Mouse (Mus musculus) cerebellum, postnatal 36 days (tissue): Measurements from ENCODE around the gene Nox3.
A peak's percentile ranks its signal among the peaks of the same experiment; 100 is the strongest.

Source experiments
- DNase-seq, 2 experiments: peaks; one replicate each; pipeline ENCODE4 v3.0.0; 2021 to 2022; ENCODE audit warnings: mixed read lengths in 2 of 2

Gene Nox3

DNA sequence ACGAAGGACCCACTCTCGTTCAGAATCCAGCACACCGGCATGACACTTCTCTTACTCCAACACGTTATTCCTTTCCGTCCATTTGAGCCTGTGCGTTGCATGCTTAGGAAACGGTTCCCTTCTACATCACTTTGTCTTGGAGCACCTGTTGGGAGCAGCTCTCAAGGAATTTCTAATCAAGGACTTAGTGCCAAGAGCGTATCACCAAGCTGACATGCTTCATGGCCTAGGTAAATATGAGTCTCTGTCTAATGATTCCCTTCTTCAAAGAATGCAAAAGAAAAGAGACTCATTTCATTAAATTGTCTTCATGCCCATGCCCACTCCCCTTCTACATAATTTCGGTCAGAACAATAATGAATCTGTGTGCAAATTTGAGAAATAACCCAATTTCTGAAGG lies at the start of gene Nox3:
Gene Nox3 (minus strand): TSS at position 101 of the 400 bp plus-strand sequence.
- no peak for DNase-seq

DNA sequence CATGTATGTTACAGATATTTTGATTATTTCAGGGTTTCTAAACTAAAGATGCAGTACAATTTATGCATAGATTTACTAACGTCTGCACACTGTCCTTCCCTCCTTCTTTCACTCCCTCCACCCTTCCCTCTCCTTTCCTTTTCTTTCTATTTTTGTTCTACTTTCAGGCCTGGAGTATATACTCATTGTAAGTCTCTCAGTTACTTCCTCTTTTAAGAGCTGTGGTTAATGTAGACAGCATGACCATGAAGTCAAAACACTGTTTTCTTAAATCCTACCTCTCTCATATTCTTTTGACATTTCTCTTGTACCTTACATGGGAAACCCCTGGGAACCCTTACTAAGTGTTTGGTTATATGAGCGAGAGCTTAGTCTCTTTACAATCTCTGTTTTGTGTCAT lies 48.3 kb upstream of the Nox3 start:
- no peak for DNase-seq

DNA sequence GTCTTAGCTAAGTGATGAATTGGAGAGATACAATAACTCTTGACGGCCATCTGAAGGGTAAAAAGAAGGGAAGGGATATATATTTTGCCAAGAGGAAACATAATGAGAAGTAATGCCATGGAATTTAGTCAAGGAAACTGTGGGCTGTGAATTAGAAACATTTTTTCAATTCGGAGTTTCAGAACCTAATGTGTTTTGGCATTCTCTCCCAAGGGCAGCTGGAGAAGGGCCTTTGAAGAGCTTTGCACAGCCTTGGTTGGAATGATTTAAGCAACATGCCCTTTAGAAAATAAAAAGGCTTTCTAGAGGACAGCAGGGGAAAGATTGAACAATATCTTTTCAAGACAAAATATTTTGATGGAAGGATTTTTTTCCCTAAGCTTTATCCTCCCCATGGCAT lies 40.9 kb upstream of the Nox3 start:
- no peak for DNase-seq

DNA sequence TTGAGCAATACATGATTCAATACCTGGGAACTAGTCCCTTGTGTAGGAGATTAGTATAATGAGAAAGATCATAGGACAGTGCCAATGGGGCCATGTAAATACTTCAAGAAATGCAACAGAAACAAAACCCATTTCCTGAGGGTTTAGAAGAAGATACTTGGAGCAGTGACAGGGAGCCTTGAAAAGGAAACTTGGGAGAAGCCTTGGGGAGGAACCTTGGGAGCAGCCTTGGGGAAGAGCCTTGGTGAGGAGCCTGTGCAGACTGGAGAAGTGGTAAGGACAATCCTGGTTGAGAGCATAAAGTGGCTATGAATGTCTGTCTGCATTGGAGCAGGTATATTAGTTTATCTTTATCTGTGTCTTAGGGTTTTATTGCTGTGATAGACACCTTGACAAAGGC lies 38.2 kb upstream of the Nox3 start:
- no peak for DNase-seq

DNA sequence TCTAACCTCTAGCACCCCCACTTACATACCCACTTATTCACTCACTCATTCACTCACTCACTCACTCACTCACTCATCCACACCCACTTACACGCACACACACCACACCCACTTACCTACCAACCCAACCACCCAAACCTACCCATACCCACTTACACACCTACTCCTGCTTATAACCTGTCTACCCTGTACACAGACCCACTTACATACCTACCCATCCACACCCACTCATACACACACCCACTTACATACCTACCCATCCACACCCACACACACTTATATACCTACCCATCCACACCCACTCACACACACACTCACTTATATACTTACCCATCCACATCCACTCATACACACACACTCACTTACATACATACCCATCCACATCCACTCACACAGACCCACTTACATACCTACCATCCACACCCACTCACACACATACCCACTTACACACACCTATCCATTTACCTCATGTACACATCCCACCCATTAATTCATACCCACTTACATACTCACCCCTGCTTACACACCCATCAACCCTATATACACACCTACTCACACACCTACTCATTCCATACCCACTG lies 9.4 kb upstream of the Nox3 start:
- no peak for DNase-seq

DNA sequence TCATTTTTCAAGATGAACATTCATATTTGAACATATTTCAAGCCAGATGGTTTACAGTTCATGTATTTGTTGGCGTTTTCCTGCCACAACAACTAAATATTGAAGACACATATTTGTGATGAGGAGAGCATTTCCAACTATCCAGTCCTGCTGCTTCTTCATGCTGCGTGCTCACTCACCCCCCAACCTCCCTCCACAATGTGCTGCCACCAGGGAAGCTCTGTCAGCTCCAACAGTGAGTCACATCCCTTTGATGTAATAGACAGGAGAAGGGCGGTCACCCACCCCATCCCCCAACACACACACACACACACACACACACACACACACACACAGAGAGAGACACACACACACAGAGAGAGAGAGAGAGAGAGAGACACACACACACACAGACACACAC lies 6.3 kb upstream of the Nox3 start:
- no peak for DNase-seq

DNA sequence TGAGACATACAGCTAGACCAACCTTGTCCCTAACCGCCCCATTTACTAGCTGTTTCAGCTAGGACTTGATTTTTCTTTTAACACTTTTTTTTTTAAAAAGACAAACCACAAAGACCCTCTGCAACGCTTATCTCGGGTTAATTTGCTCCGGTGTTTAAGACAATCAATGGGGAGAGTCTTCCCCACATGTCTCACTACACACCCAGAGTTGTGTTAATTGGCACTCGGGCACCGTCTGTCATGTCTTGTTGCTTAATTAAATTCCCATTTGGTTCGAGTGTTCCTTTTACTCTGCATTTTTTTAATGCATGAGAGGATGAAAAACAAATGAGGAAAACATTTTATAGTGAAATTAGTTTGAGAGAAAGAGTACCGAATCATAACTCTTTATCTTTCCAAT lies 3.2 kb downstream of the Nox3 start:
- no peak for DNase-seq

DNA sequence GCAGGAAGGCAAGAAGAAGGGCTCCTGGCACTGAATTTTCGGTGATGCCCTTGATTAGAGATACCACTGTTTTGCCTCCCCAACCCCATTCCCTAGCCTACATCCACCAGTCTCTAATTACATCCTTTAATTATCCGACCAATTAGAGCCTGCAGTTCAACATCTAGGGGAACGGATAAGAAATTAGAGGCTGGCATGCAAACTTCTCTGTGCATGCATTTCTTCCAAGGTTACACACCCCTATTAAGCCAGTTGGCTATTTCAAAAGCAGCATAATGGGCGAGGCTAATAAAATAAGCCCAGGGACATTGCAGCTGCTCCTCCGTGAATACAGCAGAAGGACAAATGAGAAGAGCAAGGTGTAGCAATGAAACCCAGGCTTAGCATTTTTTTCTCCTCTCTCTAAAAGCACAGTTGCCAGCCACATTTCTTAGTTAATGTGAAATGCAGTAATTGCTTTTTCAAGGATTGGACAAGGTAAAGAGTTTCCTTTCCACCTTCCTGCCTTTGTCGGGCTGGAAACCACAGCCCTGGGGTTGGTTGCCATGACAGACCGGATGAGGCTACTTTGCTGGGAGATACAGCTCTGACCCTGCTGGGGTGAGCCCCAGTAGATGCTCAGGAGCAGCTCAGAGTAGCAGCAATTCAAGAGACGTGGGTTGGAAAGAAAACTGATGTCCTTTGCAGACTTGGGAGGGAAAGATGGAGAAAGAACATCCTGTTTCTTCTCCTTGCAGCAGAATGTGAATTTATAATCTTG lies 5.4 kb downstream of the Nox3 start:
- DNase-seq: no peak

DNA sequence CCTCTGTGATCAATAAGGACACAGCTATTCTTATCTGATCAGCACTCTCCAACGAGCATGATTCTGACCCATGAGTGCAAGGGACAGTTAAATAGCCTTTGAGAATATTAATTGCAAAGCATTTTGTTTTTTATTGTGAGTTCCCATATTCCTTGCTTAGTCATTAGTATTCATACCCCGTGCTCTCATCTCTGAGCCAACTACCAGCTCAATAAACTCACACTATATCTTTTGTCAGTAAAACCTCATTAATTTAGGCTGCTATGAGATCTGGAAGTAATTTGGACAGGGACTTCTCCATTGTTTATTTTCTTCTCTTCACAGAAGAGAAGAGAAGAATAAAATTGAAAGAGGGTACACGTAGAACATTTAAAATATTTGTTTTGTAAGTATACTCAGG lies 12.4 kb downstream of the Nox3 start:
- DNase-seq: no peak

DNA sequence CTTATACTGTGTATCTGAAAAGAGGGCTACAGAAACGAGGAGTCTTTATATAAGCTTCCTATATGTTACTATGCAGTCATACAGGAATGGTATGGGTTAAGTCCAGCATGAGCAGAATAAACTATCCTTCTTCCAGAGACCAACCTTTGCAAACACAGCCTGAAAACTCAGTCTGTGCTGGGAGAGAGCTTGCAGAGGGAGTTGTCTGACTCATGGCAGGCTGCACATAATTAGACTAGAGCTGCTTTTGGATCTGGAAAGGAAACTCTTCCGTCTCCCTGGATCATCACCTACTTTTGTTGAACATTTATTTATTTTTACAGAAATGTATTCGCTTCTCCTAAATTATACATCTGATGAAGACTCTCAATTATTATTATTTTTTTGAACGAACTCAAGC lies 26.8 kb downstream of the Nox3 start:
- no peak for DNase-seq

DNA sequence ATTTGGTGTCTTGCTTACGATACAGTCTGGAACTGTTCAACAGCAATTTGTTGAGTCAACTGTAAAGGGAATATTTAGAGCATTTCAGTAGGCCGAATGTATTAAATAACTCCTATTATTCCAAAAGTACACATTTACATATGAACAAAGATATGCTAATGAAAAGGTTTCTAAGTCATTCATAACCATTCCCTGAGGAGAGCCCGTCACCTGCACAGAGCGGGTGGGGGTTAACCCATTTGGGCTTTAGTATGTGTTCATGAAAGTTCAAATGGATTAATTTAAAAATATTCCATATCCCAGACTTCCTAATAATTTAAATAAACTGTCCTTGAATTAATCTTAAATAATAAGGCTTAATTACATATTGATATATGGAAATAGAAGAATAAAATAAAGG lies 28.8 kb downstream of the Nox3 start:
- DNase-seq: no peak

DNA sequence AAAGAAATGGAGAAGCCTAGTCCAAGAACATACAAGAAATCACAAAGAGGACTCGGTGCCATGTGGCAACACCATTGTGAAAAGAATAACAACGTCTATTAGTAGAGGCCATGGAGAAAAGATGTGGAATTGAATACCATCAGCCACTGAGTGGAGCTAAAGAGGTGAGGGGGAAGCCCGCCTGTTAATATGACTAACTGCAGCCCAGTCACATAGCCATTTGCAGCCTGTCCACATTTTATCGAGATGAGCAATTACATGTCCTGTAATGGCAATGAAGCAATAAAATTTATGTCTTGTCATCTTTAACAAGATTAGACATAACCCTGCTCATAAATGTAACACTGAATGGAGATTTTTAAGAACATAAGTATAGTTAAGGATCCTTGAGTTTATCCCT lies 30.7 kb downstream of the Nox3 start:
- DNase-seq: no peak

DNA sequence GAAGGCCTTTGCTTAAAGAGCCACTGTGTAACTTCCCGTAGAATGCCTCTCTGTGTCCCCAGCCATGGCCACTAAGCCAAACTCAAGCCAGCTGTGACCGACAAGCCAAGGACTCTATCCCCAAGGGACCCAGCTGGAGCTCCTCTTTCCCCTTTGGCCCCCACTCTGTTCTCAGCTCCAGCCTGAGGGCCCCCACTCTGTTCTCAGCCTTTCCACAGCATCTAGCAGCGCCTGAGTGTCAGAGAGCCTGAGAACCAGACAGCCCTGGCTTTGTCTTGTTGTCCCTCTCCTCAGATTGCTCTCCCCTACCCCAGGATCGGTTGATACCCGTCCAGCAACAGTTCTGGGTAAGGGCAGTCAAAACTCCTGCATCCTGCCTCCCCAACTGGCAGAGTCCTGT lies 36.6 kb downstream of the Nox3 start:
- DNase-seq: no peak

DNA sequence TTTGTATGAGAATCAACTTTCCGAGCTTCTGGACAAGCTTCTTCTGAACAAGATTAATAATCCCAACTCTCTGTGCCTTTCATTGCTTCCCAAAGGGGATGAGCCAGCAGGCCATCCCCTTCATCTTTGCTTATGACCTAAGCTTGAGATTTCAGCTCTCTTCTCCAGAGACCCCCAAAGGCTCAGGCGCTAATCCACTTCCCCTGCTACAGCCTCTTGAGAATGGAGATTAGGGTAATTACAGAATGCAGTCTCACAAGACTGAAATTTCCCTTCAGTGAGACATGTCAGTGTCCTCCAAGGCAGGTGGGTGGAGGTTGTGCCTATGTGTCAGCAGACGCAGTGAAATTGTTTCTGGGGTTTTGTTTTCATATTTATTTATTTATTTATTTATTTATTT lies 45.7 kb downstream of the Nox3 start:
- DNase-seq: no peak

DNA sequence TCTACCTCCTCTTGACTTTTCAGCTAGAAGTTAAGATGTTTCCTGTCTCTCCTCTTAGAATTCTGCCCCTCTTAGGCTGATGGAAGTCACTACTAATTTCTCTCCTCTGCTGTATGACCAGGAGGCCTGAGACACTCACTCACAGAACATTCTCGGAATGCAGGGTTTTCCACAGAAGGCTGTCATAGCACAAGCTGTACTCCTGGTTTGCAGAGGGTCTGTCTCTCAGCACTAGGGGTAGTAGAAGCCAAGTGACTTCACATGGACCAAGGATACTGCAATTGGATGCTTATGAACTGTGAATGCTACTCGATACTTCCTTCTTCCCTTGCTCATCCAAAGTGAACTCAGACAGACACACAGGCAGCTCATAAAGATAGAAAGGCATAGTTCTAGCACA lies 52.5 kb downstream of the Nox3 start:
- no peak for DNase-seq

DNA sequence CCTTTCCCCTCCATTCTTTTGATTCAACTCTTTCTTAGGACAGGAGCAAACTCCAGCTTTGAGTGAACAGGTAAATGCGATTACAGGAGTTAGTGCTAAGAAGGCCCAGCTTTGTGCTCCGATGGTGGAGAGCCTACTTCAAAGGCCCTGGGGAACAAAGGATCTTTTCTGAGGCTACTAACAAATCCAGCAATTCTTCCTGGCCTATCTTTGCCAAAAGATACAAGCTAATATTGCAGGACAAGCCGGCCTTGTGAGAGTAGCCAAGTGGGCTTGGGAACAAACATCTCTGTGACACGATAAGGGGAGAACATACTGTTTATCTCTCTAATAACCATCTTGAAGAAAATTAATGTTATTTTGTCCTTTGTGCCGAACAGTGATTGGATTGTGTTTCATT lies 54.6 kb downstream of the Nox3 start:
- DNase-seq: no peak

DNA sequence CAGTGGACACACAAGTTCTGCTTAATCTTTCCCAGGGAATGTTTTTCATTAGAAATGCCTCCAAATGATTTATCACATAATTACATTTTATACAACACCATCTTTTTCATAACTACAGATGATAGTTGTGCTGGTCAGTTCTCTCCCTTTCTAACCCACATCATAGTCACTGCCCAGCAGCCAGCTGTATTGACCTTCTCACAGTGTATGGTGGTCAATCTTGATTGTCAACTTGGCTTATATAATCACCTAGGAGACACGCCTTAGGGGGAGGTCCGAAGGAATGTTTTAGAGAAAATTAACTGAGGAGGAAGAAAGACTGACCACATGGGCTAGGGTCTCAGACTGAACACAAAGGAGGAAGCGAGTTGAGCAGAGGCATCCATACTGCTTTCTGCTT lies 57.3 kb downstream of the Nox3 start:
- DNase-seq: no peak

DNA sequence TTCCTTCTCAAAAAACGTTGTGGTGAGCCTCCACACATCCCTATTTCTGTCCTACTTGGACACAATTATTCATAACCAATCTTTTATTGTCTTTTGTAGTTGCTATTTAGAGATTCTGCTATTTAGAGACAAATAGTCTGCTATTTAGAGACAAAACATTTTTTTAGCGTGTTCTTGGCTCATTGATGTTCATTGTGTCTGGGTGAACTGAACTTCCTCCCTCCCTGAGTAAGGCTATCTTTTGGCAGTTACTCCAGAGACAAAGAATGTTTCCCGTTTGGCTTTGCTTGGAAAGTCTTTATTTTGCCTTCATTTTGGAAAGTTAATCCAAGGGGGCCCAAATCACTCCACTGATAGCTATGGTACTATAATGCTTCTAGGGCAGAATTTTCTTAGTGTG lies 63.6 kb downstream of the Nox3 start:
- no peak for DNase-seq

DNA sequence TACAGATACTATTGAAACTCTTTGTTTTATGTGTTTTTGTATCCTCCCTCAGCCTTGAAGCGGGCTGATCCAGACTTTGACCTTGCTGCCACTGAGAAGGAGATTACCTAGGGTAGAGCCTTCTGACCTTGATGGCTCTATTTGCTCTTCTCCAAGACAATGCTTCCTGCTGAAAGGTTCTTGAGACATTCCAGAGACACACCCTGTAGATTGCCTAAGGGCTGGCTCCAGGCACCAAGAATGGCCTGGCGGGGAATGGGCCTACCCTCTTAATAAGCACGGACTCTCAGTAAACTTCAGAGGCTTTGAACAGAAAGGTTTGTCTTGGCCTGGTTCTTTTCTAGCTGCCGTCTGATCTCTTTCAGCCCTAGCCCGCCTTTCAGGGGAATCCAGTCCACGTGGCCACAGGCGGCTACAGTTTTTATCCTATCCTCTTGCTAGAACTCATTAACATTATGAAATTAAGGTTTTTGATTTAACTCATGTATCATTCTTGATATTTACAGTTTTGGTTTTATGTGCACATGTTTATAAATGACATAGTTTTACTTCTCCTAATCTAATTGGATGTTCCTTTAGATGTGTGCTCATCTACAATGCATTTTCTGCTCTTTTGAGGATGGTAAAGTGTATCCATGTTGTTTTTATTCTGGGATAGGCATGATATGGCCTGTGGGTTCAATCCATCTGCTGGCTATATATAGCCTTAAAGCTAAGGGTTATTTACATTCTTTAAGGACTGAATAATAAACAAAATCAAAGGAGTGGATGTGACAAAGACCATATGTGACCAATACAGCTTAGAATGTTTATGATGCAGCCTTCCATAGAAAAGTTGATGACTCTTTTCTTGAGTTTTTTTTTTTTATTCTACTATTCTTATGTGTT lies 79.5 kb downstream of the Nox3 start:
- no peak for DNase-seq

DNA sequence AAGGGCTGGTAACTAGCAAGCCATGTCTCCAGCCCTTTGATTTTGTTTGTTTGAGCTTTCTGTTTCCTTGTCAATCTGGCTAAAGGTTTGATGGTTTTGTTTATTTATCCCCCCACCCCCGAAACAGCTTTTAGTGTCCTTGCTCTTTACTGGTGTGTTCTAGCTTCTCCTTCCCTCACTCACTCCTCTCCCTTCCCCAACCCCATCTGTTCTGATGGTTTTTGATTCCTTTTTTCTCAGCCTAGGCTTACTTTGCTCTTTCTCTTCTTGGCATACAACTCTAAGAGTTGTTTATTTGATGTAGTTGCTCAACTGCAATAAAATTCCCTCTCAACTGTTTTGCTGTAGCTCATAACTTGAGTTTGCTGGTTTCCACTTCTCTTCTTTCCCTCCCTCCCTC lies 80.5 kb downstream of the Nox3 start:
- DNase-seq: no peak

DNA sequence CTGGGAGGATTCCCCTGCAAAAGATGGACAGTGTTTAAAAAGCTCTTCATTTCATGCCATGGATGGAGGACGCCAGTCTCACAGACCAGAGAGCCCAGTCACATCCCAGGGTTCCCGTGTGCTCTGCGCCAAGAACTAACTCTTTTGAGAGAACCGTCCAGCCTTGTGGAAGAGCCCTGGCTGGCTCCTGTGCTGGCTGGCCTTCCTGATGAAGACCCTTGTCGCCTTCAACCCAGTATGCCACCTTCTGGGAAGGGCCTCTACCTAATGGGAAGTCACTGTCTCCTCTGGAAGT lies 84.3 kb downstream of the Nox3 start:
- DNase-seq: no peak

DNA sequence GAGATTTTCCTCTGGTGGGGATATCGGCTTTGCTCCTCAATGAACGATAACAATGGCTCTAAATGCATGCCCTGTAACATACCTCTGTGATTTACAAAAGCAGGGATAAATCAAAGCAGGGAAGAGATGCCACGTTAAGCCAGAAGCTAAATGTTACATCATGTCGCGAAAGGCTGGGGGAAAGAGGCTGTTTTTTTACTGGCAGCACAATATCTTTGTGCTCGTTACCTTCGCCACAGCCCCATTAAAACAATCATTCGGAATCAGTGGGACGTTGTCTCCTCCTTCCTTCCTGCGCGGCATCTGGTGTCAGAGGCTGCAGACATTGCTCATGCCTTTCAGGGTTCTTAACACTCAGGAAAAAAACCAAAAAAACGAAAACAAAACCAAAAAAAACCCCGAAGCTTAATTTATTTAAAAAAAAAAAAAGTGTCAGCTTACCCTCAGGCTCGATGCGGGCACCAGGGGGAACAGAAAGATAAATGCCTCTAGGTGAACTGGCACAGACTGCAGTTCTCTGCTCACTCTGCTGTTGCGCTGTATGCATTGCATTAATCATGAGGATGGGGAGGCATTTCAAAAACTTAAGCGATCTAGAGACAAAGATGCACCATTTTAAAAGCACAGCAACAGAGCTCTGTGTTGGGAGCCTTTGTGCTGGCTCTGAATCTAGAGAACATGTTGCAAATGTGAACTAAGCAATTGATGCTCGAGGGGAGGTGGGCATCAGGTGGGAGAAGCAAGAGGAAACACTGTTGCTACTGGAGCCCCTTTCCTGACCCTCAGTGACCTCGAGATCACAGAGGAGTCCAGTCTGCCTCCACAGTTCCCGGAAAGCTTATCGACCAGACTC lies 84.9 kb downstream of the Nox3 start:
- peak in 1 of 2 experiments; percentile 25 for DNase-seq

DNA sequence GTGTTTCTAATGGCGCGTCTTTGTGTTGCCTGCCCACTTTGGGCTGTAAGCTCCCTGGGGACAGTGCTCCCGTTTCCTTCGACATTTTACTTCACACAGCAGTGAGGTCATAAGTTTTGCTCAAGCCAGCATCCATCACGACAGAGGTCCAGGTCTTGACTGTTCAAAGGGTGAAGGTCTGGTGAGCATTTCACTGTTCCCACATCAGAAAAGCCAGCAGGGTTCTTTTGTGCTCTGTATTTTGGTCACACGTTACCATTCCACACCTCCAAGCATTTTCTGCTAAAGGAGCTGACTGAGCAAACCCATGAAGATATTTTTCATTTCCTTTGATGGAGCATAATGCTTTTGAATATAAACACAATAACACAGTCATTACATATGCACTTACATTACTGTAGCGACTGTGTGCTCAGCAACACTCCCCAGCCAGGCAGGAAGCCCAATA lies 85.7 kb downstream of the Nox3 start:
- DNase-seq: no peak
